Mouse (Mus musculus): Measurements from ENCODE around the gene B4gat1. TPM values are rescaled to one million over a fixed set of nuclear protein-coding genes. Genes with fewer than 3 reads are reported as not detected.

The B4gat1 gene
- polyA plus RNA-seq, 1 experiment from 2014 or later, result 37.8 TPM

GRCm38 (mm10) chr19:5058801-5059771 is 20.5 kb downstream of the B4gat1 start:
- ATAC-seq (ENCODE audit: insufficient number of reproducible peaks, low FRiP score, low TSS enrichment, low read depth) (no peak), DNase-seq (ENCODE audit: low spot score) (no peak)
- 12% methylated on average over 10 of the region's 10 CpGs for WGBS
- Histone ChIP-seq H3K4me3 (ENCODE audit: low read depth, low read length) (no peak overlapping the region), H3K27me3 (ENCODE audit: control insufficient read depth, insufficient read depth, low read length) (no peaks in the 10 kb centered on the region), H3K4me2 (ENCODE audit: low read depth, severe bottlenecking) (no peak overlapping the region), H3K36me3 (ENCODE audit: control insufficient read depth, insufficient read depth, low read length) (no peaks in the 10 kb centered on the region), H3K4me1 (ENCODE audit: control insufficient read depth, insufficient read depth, low read length) (peaks cover 45% of the 10 kb centered on the region), H3K27ac (replicated peaks; ENCODE audit: low read depth, low read length) (peak overlapping the region; percentile 36; the same call in 1 of the 2 replicates), H3K9ac (ENCODE audit: low read length) (peak overlapping the region; percentile 3; the same call in 1 of the 2 replicates), H3K9me3 (ENCODE audit: control insufficient read depth, low read length) (no peaks in the 10 kb centered on the region)

GRCm38 (mm10) chr19:5060365-5061330 is 22.0 kb downstream of the B4gat1 start:
- Histone ChIP-seq H3K9ac (ENCODE audit: low read length) (no peak overlapping the region), H3K36me3 (ENCODE audit: control insufficient read depth, insufficient read depth, low read length) (no peaks in the 10 kb centered on the region), H3K9me3 (ENCODE audit: control insufficient read depth, low read length) (no peaks in the 10 kb centered on the region), H3K27me3 (ENCODE audit: control insufficient read depth, insufficient read depth, low read length) (no peaks in the 10 kb centered on the region), H3K27ac (replicated peaks; ENCODE audit: low read depth, low read length) (peak overlapping the region; percentile 18; the same call in 1 of the 2 replicates), H3K4me1 (ENCODE audit: control insufficient read depth, insufficient read depth, low read length) (peaks cover 47% of the 10 kb centered on the region), H3K4me2 (ENCODE audit: low read depth, severe bottlenecking) (no peak overlapping the region), H3K4me3 (ENCODE audit: low read depth, low read length) (no peak overlapping the region)
- ATAC-seq (ENCODE audit: insufficient number of reproducible peaks, low FRiP score, low TSS enrichment, low read depth) (peak; percentile 48), DNase-seq (ENCODE audit: low spot score) (peak; percentile 69)
- WGBS, result 29% methylated on average over 5 of the region's 5 CpGs

GRCm38 (mm10) chr19:5062041-5062440 is 23.4 kb downstream of the B4gat1 start:
- ATAC-seq (ENCODE audit: insufficient number of reproducible peaks, low FRiP score, low TSS enrichment, low read depth) (no peak), DNase-seq (ENCODE audit: low spot score) (no peak)
- no peak overlapping the region for H3K9ac ChIP-seq (ENCODE audit: low read length)
- H3K9me3 ChIP-seq (ENCODE audit: control insufficient read depth, low read length), result no peaks in the 10 kb centered on the region
- H3K27ac ChIP-seq (replicated peaks; ENCODE audit: low read depth, low read length), result no peak overlapping the region
- H3K4me3 ChIP-seq (ENCODE audit: low read depth, low read length), result no peak overlapping the region
- H3K4me2 ChIP-seq (ENCODE audit: low read depth, severe bottlenecking), result no peak overlapping the region
- H3K36me3 ChIP-seq (ENCODE audit: control insufficient read depth, insufficient read depth, low read length), result no peaks in the 10 kb centered on the region
- no peaks in the 10 kb centered on the region for H3K27me3 ChIP-seq (ENCODE audit: control insufficient read depth, insufficient read depth, low read length)
- peaks cover 42% of the 10 kb centered on the region for H3K4me1 ChIP-seq (ENCODE audit: control insufficient read depth, insufficient read depth, low read length)
- 84% methylated on average over 5 of the region's 5 CpGs for WGBS

DNA sequence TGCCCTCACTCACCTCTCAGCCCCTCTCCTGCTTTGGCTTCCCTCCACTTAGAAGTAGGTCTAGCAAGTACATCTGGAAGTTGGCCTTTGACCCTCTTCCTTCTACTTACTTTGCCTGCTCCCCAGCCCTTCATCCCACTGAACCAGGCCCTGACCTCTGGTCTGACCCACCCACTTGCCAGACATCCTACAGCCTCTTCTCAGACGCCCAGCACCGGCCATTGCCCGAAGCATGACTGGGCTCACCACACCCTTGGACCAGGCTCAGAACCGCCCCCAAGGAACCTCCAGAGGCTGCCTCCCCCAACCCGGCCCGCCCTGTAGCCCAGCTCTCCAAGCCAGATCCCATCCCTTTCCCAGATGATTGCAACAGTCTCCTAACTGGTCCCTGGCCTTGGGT is 23.8 kb downstream of the B4gat1 start:
- H3K4me1 ChIP-seq (ENCODE audit: control insufficient read depth, insufficient read depth, low read length), result peaks cover 46% of the 10 kb centered on the region
- H3K4me2 ChIP-seq (ENCODE audit: low read depth, severe bottlenecking), result no peak overlapping the region
- ATAC-seq (ENCODE audit: insufficient number of reproducible peaks, low FRiP score, low TSS enrichment, low read depth), result no peak
- no peak for DNase-seq (ENCODE audit: low spot score)
- H3K27me3 ChIP-seq (ENCODE audit: control insufficient read depth, insufficient read depth, low read length), result no peaks in the 10 kb centered on the region
- no peak overlapping the region for H3K27ac ChIP-seq (replicated peaks; ENCODE audit: low read depth, low read length)
- no peak overlapping the region for H3K4me3 ChIP-seq (ENCODE audit: low read depth, low read length)
- H3K9me3 ChIP-seq (ENCODE audit: control insufficient read depth, low read length), result no peaks in the 10 kb centered on the region
- no peaks in the 10 kb centered on the region for H3K36me3 ChIP-seq (ENCODE audit: control insufficient read depth, insufficient read depth, low read length)
- 31% methylated on average over 6 of the region's 6 CpGs for WGBS
- no peak overlapping the region for H3K9ac ChIP-seq (ENCODE audit: low read length)

DNA sequence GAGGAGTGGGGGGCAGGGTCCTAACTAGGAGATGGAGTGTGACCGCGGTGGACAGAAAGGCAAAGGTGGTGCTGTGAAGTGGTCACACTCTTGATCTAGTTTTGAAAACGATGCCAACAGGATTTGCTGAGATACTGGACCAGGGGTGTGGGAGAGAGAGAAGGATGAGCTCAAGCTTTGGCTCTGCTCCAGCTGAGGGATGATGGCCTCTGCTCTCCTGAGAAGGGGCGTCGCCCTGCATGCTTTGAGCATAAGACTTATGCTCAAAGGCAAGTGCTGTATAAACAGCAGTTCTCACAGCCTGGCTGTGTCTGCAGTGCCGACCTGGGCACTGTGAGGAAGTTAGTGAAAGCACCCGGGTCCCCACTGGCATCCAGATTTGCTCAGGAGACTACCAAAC is 26.5 kb downstream of the B4gat1 start:
- H3K9me3 ChIP-seq (ENCODE audit: control insufficient read depth, low read length), result no peaks in the 10 kb centered on the region
- H3K9ac ChIP-seq (ENCODE audit: low read length), result no peak overlapping the region
- WGBS, result 70% methylated on average over 7 of the region's 7 CpGs
- H3K4me2 ChIP-seq (ENCODE audit: low read depth, severe bottlenecking), result no peak overlapping the region
- DNase-seq (ENCODE audit: low spot score) (no peak), ATAC-seq (ENCODE audit: insufficient number of reproducible peaks, low FRiP score, low TSS enrichment, low read depth) (no peak)
- H3K27me3 ChIP-seq (ENCODE audit: control insufficient read depth, insufficient read depth, low read length), result 0 out of 2 replicates have a peak, but pooled peaks cover 2% of the 10 kb centered on the region
- H3K27ac ChIP-seq (replicated peaks; ENCODE audit: low read depth, low read length), result no peak overlapping the region
- H3K4me1 ChIP-seq (ENCODE audit: control insufficient read depth, insufficient read depth, low read length), result peaks cover 49% of the 10 kb centered on the region
- no peak overlapping the region for H3K4me3 ChIP-seq (ENCODE audit: low read depth, low read length)
- H3K36me3 ChIP-seq (ENCODE audit: control insufficient read depth, insufficient read depth, low read length), result no peaks in the 10 kb centered on the region

DNA sequence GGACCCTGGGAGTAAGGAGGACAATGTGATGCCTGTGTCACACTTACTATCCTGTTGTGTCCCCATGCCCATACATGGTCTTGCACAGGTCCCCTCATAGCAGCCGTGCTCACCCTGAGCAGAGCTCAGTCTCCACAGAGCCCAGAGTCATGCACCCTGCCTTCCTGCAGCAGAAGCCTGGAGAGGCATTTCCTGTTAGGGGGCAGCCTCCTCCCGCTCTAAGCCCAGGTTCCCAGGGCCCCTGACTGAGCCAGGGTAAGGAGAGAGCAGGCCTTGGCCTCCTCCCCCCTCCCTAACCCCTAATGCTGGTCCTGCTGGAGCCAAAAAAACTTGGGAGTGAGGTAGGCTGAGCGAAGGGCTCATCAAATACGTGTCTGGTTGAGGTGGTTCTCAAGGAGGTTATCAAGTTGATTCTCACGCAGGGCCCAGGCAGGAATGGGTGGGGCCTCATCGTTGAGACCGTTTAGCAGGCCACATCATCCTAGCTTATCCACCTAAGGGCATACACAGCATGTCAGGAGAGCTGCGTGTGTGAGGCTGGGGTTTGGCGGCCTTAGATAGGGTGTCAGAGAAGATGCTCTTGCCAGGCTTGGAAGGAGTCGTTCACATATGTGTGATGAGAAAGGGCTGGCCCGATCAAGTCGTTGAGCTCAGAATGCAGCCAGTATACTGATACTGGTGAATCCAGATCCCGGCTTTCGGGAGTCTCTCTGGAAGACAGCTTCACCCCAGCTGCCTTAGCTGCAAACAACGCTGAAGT is 28.6 kb downstream of the B4gat1 start:
- H3K27me3 ChIP-seq (ENCODE audit: control insufficient read depth, insufficient read depth, low read length), result 0 out of 2 replicates have a peak, but pooled peaks cover 2% of the 10 kb centered on the region
- ATAC-seq (ENCODE audit: insufficient number of reproducible peaks, low FRiP score, low TSS enrichment, low read depth), result no peak

DNA sequence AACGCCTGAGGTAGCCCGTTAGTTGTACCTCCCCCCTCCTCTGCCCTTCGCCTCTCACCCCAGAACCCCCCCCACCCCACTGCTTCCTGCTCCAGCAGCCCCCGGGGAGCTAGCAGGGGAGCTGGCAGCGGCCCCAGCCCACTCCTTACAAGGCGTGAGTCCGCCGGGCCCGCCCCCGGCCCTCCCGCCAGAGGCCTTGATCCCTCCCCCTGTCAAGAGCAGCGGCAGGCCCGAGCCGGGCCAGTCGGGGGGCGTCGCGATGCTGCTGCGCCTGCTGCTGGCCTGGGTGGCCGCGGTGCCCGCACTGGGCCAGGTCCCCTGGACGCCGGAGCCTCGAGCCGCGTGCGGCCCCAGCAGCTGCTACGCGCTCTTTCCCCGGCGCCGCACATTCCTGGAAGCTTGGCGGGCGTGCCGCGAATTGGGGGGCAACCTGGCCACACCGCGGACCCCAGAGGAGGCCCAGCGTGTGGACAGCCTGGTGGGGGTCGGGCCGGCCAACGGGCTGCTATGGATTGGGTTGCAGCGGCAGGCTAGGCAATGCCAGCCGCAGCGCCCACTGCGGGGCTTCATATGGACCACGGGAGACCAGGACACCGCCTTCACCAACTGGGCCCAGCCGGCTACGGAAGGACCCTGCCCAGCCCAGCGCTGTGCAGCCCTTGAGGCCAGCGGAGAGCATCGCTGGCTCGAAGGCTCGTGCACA is 29.4 kb downstream of the B4gat1 start, which contains the start of gene Cd248:
TSS of gene Cd248 (plus strand) at position 212 of the 703 bp plus-strand sequence.
- DNase-seq (ENCODE audit: low spot score) (peak; percentile 79), ATAC-seq (ENCODE audit: insufficient number of reproducible peaks, low FRiP score, low TSS enrichment, low read depth) (no peak)
- H3K27ac ChIP-seq (replicated peaks; ENCODE audit: low read depth, low read length), result peak within 1 kb of the TSS; percentile 87
- peak within 1 kb of the TSS; percentile 99 for H3K4me2 ChIP-seq (ENCODE audit: low read depth, severe bottlenecking)
- peak within 1 kb of the TSS; percentile 57 for H3K4me3 ChIP-seq (ENCODE audit: low read depth, low read length)
- no peaks in the 10 kb centered on the region; the same call in 1 of the 2 replicates for H3K36me3 ChIP-seq (ENCODE audit: control insufficient read depth, insufficient read depth, low read length)
- H3K9ac ChIP-seq (ENCODE audit: low read length), result peak within 1 kb of the TSS; percentile 77
- H3K9me3 ChIP-seq (ENCODE audit: control insufficient read depth, low read length), result no peaks in the 10 kb centered on the region
- peaks cover 47% of the 10 kb centered on the region for H3K4me1 ChIP-seq (ENCODE audit: control insufficient read depth, insufficient read depth, low read length)
- 0 out of 2 replicates have a peak, but pooled peaks cover 2% of the 10 kb centered on the region for H3K27me3 ChIP-seq (ENCODE audit: control insufficient read depth, insufficient read depth, low read length)
- WGBS, result 1% methylated on average over 51 of the region's 56 CpGs

More for the DNA sequence above, 28.6 kb downstream of the B4gat1 start:
- Histone ChIP-seq H3K9ac (ENCODE audit: low read length) (peak overlapping the region; percentile 77), H3K27ac (replicated peaks; ENCODE audit: low read depth, low read length) (peak overlapping the region; percentile 87), H3K4me1 (ENCODE audit: control insufficient read depth, insufficient read depth, low read length) (peaks cover 53% of the 10 kb centered on the region), H3K36me3 (ENCODE audit: control insufficient read depth, insufficient read depth, low read length) (no peaks in the 10 kb centered on the region; the same call in 1 of the 2 replicates), H3K9me3 (ENCODE audit: control insufficient read depth, low read length) (no peaks in the 10 kb centered on the region), H3K4me3 (ENCODE audit: low read depth, low read length) (peak overlapping the region; percentile 57), H3K4me2 (ENCODE audit: low read depth, severe bottlenecking) (peak overlapping the region; percentile 99)
- peak; percentile 47 for DNase-seq (ENCODE audit: low spot score)
- 6% methylated on average over 15 of the region's 15 CpGs for WGBS
